Mouse (Mus musculus) kidney, adult 2 months (tissue): ENCODE measurements around the gene Sec1. TPM values are rescaled to one million over a fixed set of nuclear protein-coding genes. Genes with fewer than 3 reads are reported as not detected.
"Not testable (repeated sequence)": the region's sequence is repeated elsewhere in the genome, so short reads cannot be mapped to it uniquely, and the experiment has no call there.

Source experiments
- DNase-seq: peaks from one replicate; pipeline ENCODE4 v3.0.0; 2021
- H3K27ac ChIP-seq: fragments of 200-500 bp; 2 replicates; pipeline ENCODE4 v1.5.1; 2012; ENCODE audit warnings: low read depth, low read length, control low read depth, inconsistent platforms; ENCODE audit not compliant: insufficient read depth
- H3K27me3 ChIP-seq: fragments of 200-500 bp; replicated peaks from 2 replicates; pipeline ENCODE4 v1.6.1; 2012; ENCODE audit warnings: mild to moderate bottlenecking, moderate library complexity, low read length, inconsistent platforms; ENCODE audit not compliant: control insufficient read depth, insufficient read depth
- H3K36me3 ChIP-seq: fragments of 200-500 bp; 2 replicates; pipeline ENCODE4 v1.6.1; 2012; ENCODE audit warnings: mild to moderate bottlenecking, moderate library complexity, low read length, inconsistent platforms; ENCODE audit not compliant: control insufficient read depth, insufficient read depth
- H3K4me1 ChIP-seq: fragments of 200-500 bp; 2 replicates; pipeline ENCODE4 v1.6.1; 2011; ENCODE audit warnings: low read length; ENCODE audit not compliant: control insufficient read depth, insufficient read depth
- H3K4me3 ChIP-seq: fragments of 200-500 bp; 2 replicates; pipeline ENCODE4 v1.5.1; 2011; ENCODE audit warnings: mild to moderate bottlenecking, low read depth, low read length, control low read depth; ENCODE audit not compliant: insufficient read depth
- CTCF ChIP-seq: fragments of 200-500 bp; conservative IDR thresholded peaks from 2 replicates; pipeline ENCODE4 v1.5.1; 2011; ENCODE audit warnings: low read depth, mild to moderate bottlenecking, control low read depth, low read length, moderate library complexity, mixed read lengths; ENCODE audit not compliant: insufficient read depth, insufficient read length
- POLR2A ChIP-seq: fragments of 200-500 bp; IDR thresholded peaks from one replicate; pipeline ENCODE4 v1.6.1; 2011; ENCODE audit warnings: low read depth, low read length, control low read depth
- whole genome bisulfite sequencing: fragments of 180-500 bp; shearing (Covaris S2); methylation state at CpG from one replicate; pipeline ENCODE4 v1.1.7; 2018; 5-methylcytosine and 5-hydroxymethylcytosine counted together
- polyA plus RNA-seq: library from polyadenylated mRNA; depleted of rRNA; stranded (reverse); fragments of >200 nt; gene quantifications from 2 replicates; pipeline ENCODE4 v1.2.3, GENCODE M21; 2012

The Sec1 gene
- polyA plus RNA-seq, 1 experiment: 0.22 TPM

DNA sequence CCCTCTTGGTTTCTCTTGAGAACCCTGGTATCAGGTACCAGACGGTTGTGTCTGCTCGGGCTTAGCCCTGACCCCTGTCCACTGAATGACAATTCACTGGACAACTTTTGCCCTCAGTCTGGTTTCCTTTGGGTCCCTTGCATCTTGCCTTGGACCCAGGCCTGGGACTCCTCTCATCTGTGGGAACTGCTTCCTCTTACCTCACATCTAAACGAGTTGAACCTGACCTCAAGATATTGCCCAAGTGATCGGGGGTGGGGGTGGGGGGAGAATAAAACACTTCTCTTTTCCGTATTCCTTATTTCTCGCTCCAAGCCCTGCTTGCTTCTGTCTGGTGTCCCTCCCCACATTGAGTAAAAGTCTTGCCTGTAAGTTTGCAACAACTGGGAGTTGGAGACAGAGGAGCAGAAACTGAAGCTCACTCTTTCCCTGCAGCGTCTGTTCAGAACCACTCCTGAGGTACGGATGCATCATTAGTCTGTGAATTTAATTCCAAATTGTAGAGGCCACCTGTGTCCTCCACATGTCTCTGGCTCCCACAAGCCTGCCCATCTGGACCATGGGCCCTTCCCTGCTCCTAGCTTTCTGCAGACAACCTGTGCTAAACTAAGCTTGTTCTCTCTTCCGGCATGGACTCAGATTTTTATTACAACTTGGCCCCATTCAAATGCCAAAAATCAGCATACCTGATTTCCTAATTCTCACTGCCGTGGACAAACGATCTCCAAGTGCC is 33.3 kb downstream of the Sec1 start:
- H3K27ac ChIP-seq: no peak overlapping the region
- H3K27me3 ChIP-seq: no peaks in the 10 kb centered on the region
- no peak for DNase-seq
- WGBS: 69% methylated on average over 11 of the region's 11 CpGs
- TF ChIP-seq CTCF (no peak), POLR2A (no peak)
- no peak overlapping the region for H3K4me3 ChIP-seq
- no peaks in the 10 kb centered on the region for H3K36me3 ChIP-seq
- H3K4me1 ChIP-seq: no peaks in the 10 kb centered on the region

DNA sequence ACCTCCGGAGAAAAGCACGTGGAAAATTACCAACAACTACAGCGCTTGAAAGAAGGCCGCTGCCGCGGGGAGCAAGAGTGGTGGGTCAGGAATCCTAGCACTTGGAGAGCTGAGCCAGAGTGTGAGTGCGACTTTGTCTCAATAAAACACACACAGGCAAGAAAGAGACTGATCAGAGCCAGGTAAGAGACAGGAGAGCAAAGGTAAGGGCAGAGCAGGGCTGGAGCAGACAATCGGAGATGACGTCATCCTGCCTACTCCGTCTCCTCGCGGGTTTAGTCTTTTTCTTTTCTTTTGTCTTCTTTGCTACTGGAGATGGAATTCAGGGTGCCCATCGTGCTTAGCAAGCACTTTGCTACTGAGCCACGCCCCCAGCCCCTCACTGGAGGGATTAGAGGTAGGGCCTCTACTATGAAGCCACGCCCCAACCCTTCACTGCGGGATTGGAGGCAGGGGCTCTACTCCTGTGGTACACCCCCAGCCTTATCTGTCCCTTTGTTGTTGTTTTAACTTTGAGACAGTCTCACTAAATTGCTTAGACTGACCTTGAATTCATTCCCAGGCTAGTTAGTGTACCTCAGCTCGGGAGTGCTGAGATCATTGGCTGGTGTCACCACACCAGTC is 39.7 kb downstream of the Sec1 start:
- Histone ChIP-seq H3K27me3 (no peaks in the 10 kb centered on the region), H3K27ac (no peak overlapping the region), H3K4me3 (no peak overlapping the region), H3K36me3 (no peaks in the 10 kb centered on the region), H3K4me1 (no peaks in the 10 kb centered on the region)
- 48% methylated on average over 17 of the region's 17 CpGs for WGBS
- no peak for DNase-seq
- TF ChIP-seq CTCF: no peak
- no peak for TF ChIP-seq POLR2A

GRCm38 (mm10) chr7:45650484-45650883 is 43.7 kb downstream of the Sec1 start:
- DNase-seq, H3K27me3 ChIP-seq, H3K4me1 ChIP-seq, H3K4me3 ChIP-seq, H3K36me3 ChIP-seq, H3K27ac ChIP-seq: not testable (repeated sequence)
- 95% methylated on average over 20 of the region's 20 CpGs for WGBS

- Histone ChIP-seq H3K4me1 (no peaks in the 10 kb centered on the region), H3K36me3 (no peaks in the 10 kb centered on the region), H3K27ac (no peak overlapping the region), H3K4me3 (no peak overlapping the region), H3K27me3 (no peaks in the 10 kb centered on the region)
- TF ChIP-seq CTCF: no peak
- WGBS: 67% methylated on average over 8 of the region's 8 CpGs
- DNase-seq: no peak
Measured at GRCm38 (mm10) chr7:45649351-45649750, 44.9 kb downstream of the Sec1 start.

DNA sequence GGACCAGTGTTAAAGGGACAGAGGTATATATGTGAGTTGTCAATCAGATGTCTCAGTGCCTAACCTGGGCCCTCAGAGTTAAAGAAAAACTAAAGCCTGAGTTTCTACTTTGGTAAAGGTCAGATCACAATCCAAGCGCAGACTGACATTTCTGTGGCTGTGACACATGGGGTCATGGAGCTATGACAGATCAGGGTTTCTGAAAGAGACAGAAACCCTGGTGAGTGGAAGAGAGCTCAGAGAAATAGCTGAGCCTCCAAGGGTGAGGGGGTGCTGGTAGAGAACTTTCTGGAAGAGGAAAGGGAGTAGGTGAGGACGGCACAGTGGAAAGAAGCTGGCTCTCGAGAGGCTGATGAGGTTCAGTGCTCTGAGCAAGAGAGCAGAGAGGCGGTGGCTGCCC is 47.5 kb downstream of the Sec1 start:
- TF ChIP-seq POLR2A: no peak
- TF ChIP-seq CTCF: no peak
- Histone ChIP-seq H3K4me3 (no peak overlapping the region), H3K36me3 (no peaks in the 10 kb centered on the region), H3K27me3 (no peaks in the 10 kb centered on the region), H3K27ac (no peak overlapping the region), H3K4me1 (no peaks in the 10 kb centered on the region)
- DNase-seq: no peak
- 54% methylated on average over 4 of the region's 4 CpGs for WGBS

- H3K27me3 ChIP-seq: no peaks in the 10 kb centered on the region
- H3K4me1 ChIP-seq: no peaks in the 10 kb centered on the region
- 88% methylated on average over 7 of the region's 7 CpGs for WGBS
- TF ChIP-seq CTCF (no peak), POLR2A (no peak)
- no peak overlapping the region for H3K4me3 ChIP-seq
- no peaks in the 10 kb centered on the region for H3K36me3 ChIP-seq
- DNase-seq: no peak
- no peak overlapping the region for H3K27ac ChIP-seq
Measured at GRCm38 (mm10) chr7:45645591-45645971, 48.6 kb downstream of the Sec1 start.

DNA sequence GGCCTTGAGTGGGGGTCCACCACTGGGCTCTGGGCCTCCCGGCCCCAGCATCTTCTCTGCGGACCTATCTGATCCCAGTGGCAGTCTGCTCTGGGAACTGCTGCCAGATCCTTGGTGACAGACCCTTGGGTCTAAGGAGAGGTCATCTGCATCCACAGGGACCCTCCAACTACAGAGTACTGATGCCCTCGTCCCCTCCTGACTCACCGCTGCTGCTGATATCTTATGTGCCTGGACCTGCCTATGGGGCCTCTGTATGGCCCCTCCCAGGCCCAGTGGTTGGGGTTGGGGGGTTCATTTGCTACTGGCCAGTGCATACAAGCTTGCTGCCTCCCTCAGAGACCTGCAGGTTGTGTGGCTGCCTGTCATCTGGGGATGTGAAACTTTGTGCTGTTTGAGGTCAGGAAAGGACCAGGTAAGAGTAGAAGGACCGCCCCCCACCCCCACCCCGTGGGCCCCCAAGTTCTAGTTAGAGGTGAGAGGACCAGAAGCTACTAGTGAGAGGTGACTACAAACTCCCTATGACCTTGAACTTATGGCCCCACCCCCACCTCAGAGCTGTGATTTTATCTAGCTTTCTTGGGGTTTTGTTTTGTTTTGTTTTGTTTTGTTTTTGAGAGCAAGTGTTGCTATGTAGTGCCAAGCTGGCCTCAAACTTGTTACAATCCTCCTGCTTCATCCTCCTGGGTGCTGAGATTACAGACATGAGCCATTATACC is 49.2 kb downstream of the Sec1 start:
- H3K27me3 ChIP-seq: no peaks in the 10 kb centered on the region
- H3K36me3 ChIP-seq: no peaks in the 10 kb centered on the region
- TF ChIP-seq POLR2A (no peak), CTCF (no peak)
- WGBS: 85% methylated on average over 6 of the region's 6 CpGs
- H3K4me1 ChIP-seq: no peaks in the 10 kb centered on the region
- H3K27ac ChIP-seq: no peak overlapping the region
- H3K4me3 ChIP-seq: no peak overlapping the region
- no peak for DNase-seq
